Mouse (Mus musculus) heart, adult 2 months (tissue): ENCODE results near the gene Noct. TPM values are rescaled to one million over a fixed set of nuclear protein-coding genes. Genes with fewer than 3 reads are reported as not detected.

Experiments used
- DNase-seq, 2 experiments: peaks; one replicate each; pipeline ENCODE4 v3.0.0; 2021
- H3K27ac ChIP-seq: fragments of 200-600 bp; 2 replicates; pipeline ENCODE4 v1.8.1; 2022
- H3K27me3 ChIP-seq: fragments of 200-500 bp; 2 replicates; pipeline ENCODE4 v1.6.1; 2012; ENCODE audit warnings: mild to moderate bottlenecking, low read length, inconsistent platforms, mixed read lengths; ENCODE audit not compliant: control insufficient read depth, insufficient read depth
- H3K36me3 ChIP-seq: fragments of 200-500 bp; 2 replicates; pipeline ENCODE4 v1.6.1; 2012; ENCODE audit warnings: low read length, inconsistent platforms; ENCODE audit not compliant: control insufficient read depth, insufficient read depth
- H3K4me1 ChIP-seq: fragments of 200-500 bp; 2 replicates; pipeline ENCODE4 v1.6.1; 2011; ENCODE audit warnings: low read length; ENCODE audit not compliant: control insufficient read depth, insufficient read depth
- H3K4me3 ChIP-seq: fragments of 200-600 bp; 2 replicates; pipeline ENCODE4 v1.8.1; 2022
- H3K79me2 ChIP-seq: fragments of 200-500 bp; replicated peaks from 2 replicates; pipeline ENCODE4 v1.6.1; 2012; ENCODE audit warnings: mild to moderate bottlenecking, inconsistent platforms, low read length, moderate library complexity, mixed read lengths; ENCODE audit not compliant: control insufficient read depth, insufficient read depth
- H3K9ac ChIP-seq: fragments of 200-500 bp; 2 replicates; pipeline ENCODE4 v1.6.1; 2012; ENCODE audit warnings: low read depth, mild to moderate bottlenecking, control low read depth, inconsistent platforms, low read length, mixed read lengths
- CTCF ChIP-seq: fragments of 200-600 bp; IDR thresholded peaks from 2 replicates; pipeline ENCODE4 v1.8.1; 2022; ENCODE audit warnings: antibody characterized with exemption, mild to moderate bottlenecking, moderate library complexity
- EP300 ChIP-seq: fragments of 200-500 bp; IDR thresholded peaks from 2 replicates; pipeline ENCODE4 v1.6.1; 2011; ENCODE audit warnings: low read depth, low read length, control low read depth; ENCODE audit not compliant: insufficient read depth
- POLR2A ChIP-seq: fragments of 200-500 bp; IDR thresholded peaks from 2 replicates; pipeline ENCODE4 v1.6.1; 2011; ENCODE audit warnings: mild to moderate bottlenecking, low read depth, low read length, control low read depth; ENCODE audit not compliant: insufficient read depth
- WGBS: fragments of 180-500 bp; shearing (Covaris S2); methylation state at CpG from one replicate; pipeline ENCODE4 v1.1.7; 2018; 5-methylcytosine and 5-hydroxymethylcytosine counted together
- intact Hi-C: fragments of 180-260 bp; cut with DNase I; formaldehyde crosslinking; loops from one replicate; pipeline ENCODE4 v1.15.1; 2025
- polyA plus RNA-seq: library from polyadenylated mRNA; depleted of rRNA; stranded (reverse); fragments of >200 nt; gene quantifications from 2 replicates; pipeline ENCODE4 v1.2.3, GENCODE M21; 2012
- total RNA-seq, 2 experiments: library from RNA; stranded (reverse); gene quantifications; 2 replicates each; pipeline ENCODE4 v1.2.3; 2021

The Noct gene
- total and polyA plus RNA-seq, 3 experiments: 23.2 to 45.1 (median 39.4) TPM

DNA sequence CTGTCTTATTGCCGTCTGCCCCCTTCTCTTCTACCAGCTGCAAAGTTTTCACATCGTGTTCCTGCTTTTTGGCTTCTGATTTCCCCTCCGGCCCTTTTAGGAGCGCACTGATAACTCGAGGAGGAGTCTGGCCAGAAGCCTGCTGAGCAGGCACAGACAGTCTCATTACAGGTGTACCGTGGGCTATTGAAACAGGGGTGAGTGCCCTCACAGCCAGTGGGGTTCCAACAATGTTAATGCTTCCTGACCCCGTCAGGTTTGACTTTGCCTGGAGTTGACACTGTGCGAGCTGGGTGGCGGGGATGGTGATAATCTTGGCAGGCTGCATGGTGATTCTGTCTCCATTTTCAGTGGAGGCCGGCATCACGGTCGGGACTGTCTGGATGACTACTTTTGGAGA is 32.2 kb downstream of the Noct start:
- Histone ChIP-seq H3K79me2 (no peaks in the 10 kb centered on the region; the same call in none of the 2 replicates), H3K27ac (peak overlapping the region; percentile 69), H3K9ac (no peak overlapping the region), H3K36me3 (peaks cover 21% of the 10 kb centered on the region), H3K4me3 (no peak overlapping the region), H3K27me3 (no peaks in the 10 kb centered on the region), H3K4me1 (peaks cover 4% of the 10 kb centered on the region)
- TF ChIP-seq CTCF (no peak), POLR2A (no peak), EP300 (no peak; the same call in 1 of the 2 replicates)
- intact Hi-C loops: no loop called here
- 50% methylated on average over 12 of the region's 12 CpGs for WGBS
- DNase-seq: peak; percentile 43 to 46

DNA sequence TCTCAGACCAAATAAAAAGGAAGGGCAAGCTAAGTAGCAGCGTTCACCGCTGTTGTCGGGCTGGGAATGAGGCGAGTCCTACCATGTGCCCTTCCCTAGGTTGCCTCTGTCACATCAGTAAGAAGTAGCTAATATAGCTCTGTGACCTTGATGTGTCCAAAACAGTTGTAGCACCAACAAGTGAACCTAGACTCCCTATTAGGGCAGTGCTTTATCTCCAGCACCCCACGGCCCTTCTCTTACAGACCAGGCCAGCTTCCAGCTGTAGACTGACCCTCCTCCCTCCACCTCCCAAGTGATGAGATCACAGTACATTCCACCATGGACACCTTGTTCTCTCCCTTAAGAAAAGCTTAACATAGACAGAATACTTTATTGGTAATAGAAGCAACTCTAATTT is 33.8 kb downstream of the Noct start:
- Histone ChIP-seq H3K4me1 (peaks cover 4% of the 10 kb centered on the region), H3K36me3 (peaks cover 21% of the 10 kb centered on the region), H3K27ac (peak overlapping the region; percentile 69), H3K79me2 (no peaks in the 10 kb centered on the region), H3K27me3 (no peaks in the 10 kb centered on the region), H3K4me3 (no peak overlapping the region), H3K9ac (no peak overlapping the region)
- DNase-seq: peak in 1 of 2 experiments; percentile 17
- no peak for TF ChIP-seq EP300
- TF ChIP-seq POLR2A: no peak
- TF ChIP-seq CTCF: no peak
- intact Hi-C loops: no loop called here
- 58% methylated on average over 5 of the region's 5 CpGs for WGBS

- peak in 1 of 2 experiments; percentile 11 for DNase-seq
- Histone ChIP-seq H3K4me1 (peaks cover under 1% of the 10 kb centered on the region), H3K27ac (no peak overlapping the region), H3K36me3 (peaks cover 21% of the 10 kb centered on the region), H3K79me2 (peaks cover 3% of the 10 kb centered on the region; the same call in 1 of the 2 replicates), H3K9ac (no peak overlapping the region), H3K4me3 (no peak overlapping the region), H3K27me3 (no peaks in the 10 kb centered on the region)
- TF ChIP-seq EP300 (no peak), CTCF (no peak), POLR2A (no peak)
- 62% methylated on average over 8 of the region's 8 CpGs for WGBS
- intact Hi-C loops: no loop called here
These were observed 38.7 kb downstream of the Noct start for GRCm38 (mm10) chr3:51262942-51263341.

DNA sequence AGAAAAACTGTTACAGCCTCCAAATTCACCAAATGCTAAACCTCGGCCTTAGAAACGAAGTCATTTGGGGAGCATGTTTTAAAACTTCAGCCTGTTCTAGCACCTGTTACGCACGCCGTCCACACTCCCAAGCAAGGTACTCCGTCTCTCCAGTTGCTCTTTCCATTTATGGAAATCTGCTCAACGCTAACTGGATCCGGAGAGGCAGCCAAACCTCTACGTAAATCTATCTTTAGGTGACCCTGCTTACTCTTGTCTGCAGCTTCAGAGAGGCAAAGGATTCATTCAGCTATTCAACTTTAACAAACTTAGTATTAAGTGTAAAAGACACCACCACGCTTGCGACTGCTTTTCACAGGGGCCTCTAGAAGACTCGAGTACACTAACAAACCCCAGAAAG is 44.2 kb downstream of the Noct start:
- H3K27ac ChIP-seq: peak overlapping the region; percentile 86
- TF ChIP-seq POLR2A: peak; percentile 47; the same call in 1 of the 2 replicates
- no peak for TF ChIP-seq CTCF
- TF ChIP-seq EP300: 0 out of 2 replicates have a peak, but pooled peaks have one; percentile 52
- no peak overlapping the region; the same call in 1 of the 2 replicates for H3K4me3 ChIP-seq
- peaks cover 6% of the 10 kb centered on the region; the same call in 1 of the 2 replicates for H3K79me2 ChIP-seq
- peak overlapping the region; percentile 73 for H3K9ac ChIP-seq
- DNase-seq: peak in 1 of 2 experiments; percentile 55
- intact Hi-C loops: no loop called here
- H3K27me3 ChIP-seq: no peaks in the 10 kb centered on the region
- H3K4me1 ChIP-seq: peaks cover 9% of the 10 kb centered on the region
- peaks cover 35% of the 10 kb centered on the region for H3K36me3 ChIP-seq
- 45% methylated on average over 12 of the region's 12 CpGs for WGBS

DNA sequence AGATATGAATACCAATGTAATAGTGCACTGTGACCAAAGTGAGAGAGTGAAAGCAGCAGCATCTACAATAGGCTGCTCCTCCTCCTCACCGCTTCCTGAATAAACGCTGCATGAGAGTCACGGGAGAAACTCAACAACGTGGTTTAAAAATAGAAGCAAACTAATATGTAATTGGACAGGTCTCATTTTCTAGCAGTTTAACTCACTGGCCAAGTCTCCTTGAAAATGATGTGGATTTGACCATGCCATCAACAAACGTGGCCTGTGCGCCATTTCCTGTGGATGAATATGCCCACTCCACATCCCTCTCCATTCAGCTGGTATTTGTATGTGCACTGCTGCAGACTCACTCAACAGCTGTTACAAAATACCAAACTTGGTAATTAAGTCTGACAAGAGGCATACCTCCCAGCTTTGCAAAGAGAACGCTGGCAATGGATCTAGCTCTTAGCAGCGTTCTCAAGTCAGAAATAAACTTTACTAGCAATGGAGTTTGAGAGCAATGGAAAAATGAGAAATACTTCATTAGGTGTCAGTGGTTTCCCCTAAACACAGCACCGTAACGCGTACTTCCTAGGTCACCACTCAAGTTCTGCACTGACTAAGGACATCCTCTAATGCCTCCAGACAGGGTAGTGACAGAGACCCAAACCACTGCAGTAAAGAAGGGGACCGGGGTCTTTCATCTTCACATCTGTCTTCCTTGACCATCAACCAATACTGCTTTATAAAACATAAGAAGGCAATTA is 46.0 kb downstream of the Noct start:
- intact Hi-C loops: loop anchor here (2.0 kb wide), 1 partner anchor 39 kb away; no protein-coding TSS in a partner anchor
- Histone ChIP-seq H3K79me2 (peaks cover 4% of the 10 kb centered on the region), H3K4me1 (peaks cover 13% of the 10 kb centered on the region), H3K4me3 (no peak overlapping the region), H3K27ac (peak overlapping the region; percentile 86), H3K36me3 (peaks cover 34% of the 10 kb centered on the region), H3K9ac (peak overlapping the region; percentile 51), H3K27me3 (no peaks in the 10 kb centered on the region)
- peak; percentile 23 to 30 for DNase-seq
- TF ChIP-seq EP300 (0 out of 2 replicates have a peak, but pooled peaks have one; percentile 24), POLR2A (peak; percentile 41; the same call in 1 of the 2 replicates), CTCF (no peak)
- WGBS: 25% methylated on average over 12 of the region's 12 CpGs

- Histone ChIP-seq H3K4me3 (peak overlapping the region; percentile 94), H3K36me3 (peaks cover 12% of the 10 kb centered on the region), H3K79me2 (peaks cover 4% of the 10 kb centered on the region), H3K4me1 (peaks cover 6% of the 10 kb centered on the region), H3K27ac (peak overlapping the region; percentile 99), H3K27me3 (no peaks in the 10 kb centered on the region), H3K9ac (peak overlapping the region; percentile 45)
- TF ChIP-seq POLR2A (peak; percentile 59), EP300 (peak; percentile 86), CTCF (no peak)
- DNase-seq: peak; percentile 95 to 99
- intact Hi-C loops: loop anchor here (1.0 kb wide), 1 partner anchor 64 kb away; the partner anchor contains the start of gene Elf2
- under 1% methylated on average over 32 of the region's 33 CpGs for WGBS
These were observed 51.7 kb downstream of the Noct start for GRCm38 (mm10) chr3:51275956-51276398.
